Mouse (Mus musculus): ENCODE measurements around the gene Samd3. TPM values are rescaled to one million over a fixed set of nuclear protein-coding genes. Genes with fewer than 3 reads are reported as not detected.

Samd3 gene
- polyA plus RNA-seq, 1 experiment from 2014 or later, result 5.3 TPM

GRCm38 (mm10) chr10:26244466-26244865, 15.0 kb downstream of the Samd3 start:
- Histone ChIP-seq H3K4me3 (no peak overlapping the region), H3K27ac (replicated peaks) (no peak overlapping the region), H3K27me3 (no peaks in the 10 kb centered on the region), H3K9ac (replicated peaks) (no peak overlapping the region), H3K9me3 (no peaks in the 10 kb centered on the region), H3K36me3 (no peaks in the 10 kb centered on the region), H3K4me2 (replicated peaks) (no peak overlapping the region), H3K4me1 (no peaks in the 10 kb centered on the region)
- WGBS, result 94% methylated on average over 6 of the region's 6 CpGs
- no peak for ATAC-seq (replicated peaks)

- Histone ChIP-seq H3K27me3 (no peaks in the 10 kb centered on the region), H3K36me3 (no peaks in the 10 kb centered on the region), H3K4me1 (no peaks in the 10 kb centered on the region), H3K9ac (replicated peaks) (no peak overlapping the region), H3K27ac (replicated peaks) (no peak overlapping the region), H3K4me3 (no peak overlapping the region), H3K9me3 (no peaks in the 10 kb centered on the region), H3K4me2 (replicated peaks) (no peak overlapping the region)
- ATAC-seq (replicated peaks), result no peak
- 87% methylated on average over 7 of the region's 7 CpGs for WGBS
Observed at GRCm38 (mm10) chr10:26249426-26250165, 20.1 kb downstream of the Samd3 start.

GRCm38 (mm10) chr10:26259908-26260307, 30.4 kb downstream of the Samd3 start:
- no peaks in the 10 kb centered on the region for H3K4me1 ChIP-seq
- no peaks in the 10 kb centered on the region for H3K27me3 ChIP-seq
- no peak overlapping the region for H3K4me3 ChIP-seq
- no peak overlapping the region for H3K27ac ChIP-seq (replicated peaks)
- 66% methylated on average over 4 of the region's 4 CpGs for WGBS
- H3K9me3 ChIP-seq, result no peaks in the 10 kb centered on the region
- no peak overlapping the region for H3K9ac ChIP-seq (replicated peaks)
- no peaks in the 10 kb centered on the region for H3K36me3 ChIP-seq
- H3K4me2 ChIP-seq (replicated peaks), result no peak overlapping the region
- ATAC-seq (replicated peaks), result no peak

- H3K27me3 ChIP-seq, result no peaks in the 10 kb centered on the region
- ATAC-seq (replicated peaks), result no peak
Observed at GRCm38 (mm10) chr10:26263744-26264459, 34.4 kb downstream of the Samd3 start.

GRCm38 (mm10) chr10:26275414-26275813, 45.9 kb downstream of the Samd3 start:
- WGBS, result 93% methylated on average over 6 of the region's 6 CpGs
- Histone ChIP-seq H3K4me2 (replicated peaks) (no peak overlapping the region), H3K9ac (replicated peaks) (no peak overlapping the region), H3K27ac (replicated peaks) (no peak overlapping the region), H3K27me3 (no peaks in the 10 kb centered on the region), H3K4me3 (no peak overlapping the region), H3K36me3 (peaks cover 36% of the 10 kb centered on the region), H3K9me3 (no peaks in the 10 kb centered on the region), H3K4me1 (no peaks in the 10 kb centered on the region)
- ATAC-seq (replicated peaks), result no peak

More at GRCm38 (mm10) chr10:26263744-26264459, 34.4 kb downstream of the Samd3 start:
- Histone ChIP-seq H3K4me3 (no peak overlapping the region), H3K9ac (replicated peaks) (no peak overlapping the region), H3K4me1 (no peaks in the 10 kb centered on the region), H3K4me2 (replicated peaks) (no peak overlapping the region), H3K9me3 (no peaks in the 10 kb centered on the region), H3K36me3 (no peaks in the 10 kb centered on the region), H3K27ac (replicated peaks) (no peak overlapping the region)
- 82% methylated on average over 3 of the region's 3 CpGs for WGBS

GRCm38 (mm10) chr10:26280009-26280408, 50.5 kb downstream of the Samd3 start:
- WGBS, result 57% methylated on average over 8 of the region's 8 CpGs

GRCm38 (mm10) chr10:26287136-26287535, 57.6 kb downstream of the Samd3 start:
- Histone ChIP-seq H3K9me3 (no peaks in the 10 kb centered on the region), H3K27me3 (no peaks in the 10 kb centered on the region), H3K4me2 (replicated peaks) (no peak overlapping the region), H3K36me3 (peaks cover 10% of the 10 kb centered on the region), H3K9ac (replicated peaks) (no peak overlapping the region), H3K27ac (replicated peaks) (no peak overlapping the region), H3K4me1 (peaks cover 3% of the 10 kb centered on the region; the same call in 1 of the 2 replicates), H3K4me3 (no peak overlapping the region)
- ATAC-seq (replicated peaks), result no peak
- 88% methylated on average over 7 of the region's 7 CpGs for WGBS

More at GRCm38 (mm10) chr10:26280009-26280408, 50.5 kb downstream of the Samd3 start:
- H3K36me3 ChIP-seq, result peaks cover 38% of the 10 kb centered on the region
- H3K9ac ChIP-seq (replicated peaks), result no peak overlapping the region
- H3K9me3 ChIP-seq, result no peaks in the 10 kb centered on the region
- no peak overlapping the region for H3K4me3 ChIP-seq
- H3K4me2 ChIP-seq (replicated peaks), result no peak overlapping the region
- H3K27ac ChIP-seq (replicated peaks), result 0 out of 2 replicates have a peak overlapping the region, but pooled peaks have one; percentile 15
- ATAC-seq (replicated peaks), result 0 out of 2 replicates have a peak, but pooled peaks have one; percentile 29
- no peaks in the 10 kb centered on the region for H3K4me1 ChIP-seq
- H3K27me3 ChIP-seq, result no peaks in the 10 kb centered on the region

GRCm38 (mm10) chr10:26297200-26297599, 67.7 kb downstream of the Samd3 start:
- peaks cover 13% of the 10 kb centered on the region for H3K36me3 ChIP-seq
- peak; percentile 72; the same call in 1 of the 2 replicates for ATAC-seq (replicated peaks)
- no peaks in the 10 kb centered on the region for H3K27me3 ChIP-seq
- no peak overlapping the region for H3K9ac ChIP-seq (replicated peaks)
- no peaks in the 10 kb centered on the region for H3K9me3 ChIP-seq
- no peak overlapping the region for H3K4me2 ChIP-seq (replicated peaks)
- H3K27ac ChIP-seq (replicated peaks), result no peak overlapping the region
- H3K4me1 ChIP-seq, result no peaks in the 10 kb centered on the region
- WGBS, result 45% methylated on average over 3 of the region's 3 CpGs
- H3K4me3 ChIP-seq, result no peak overlapping the region

GRCm38 (mm10) chr10:26297626-26298025, 68.1 kb downstream of the Samd3 start:
- ATAC-seq (replicated peaks), result no peak

GRCm38 (mm10) chr10:26302336-26302735, 72.8 kb downstream of the Samd3 start:
- Histone ChIP-seq H3K27ac (replicated peaks) (no peak overlapping the region), H3K4me2 (replicated peaks) (no peak overlapping the region), H3K9ac (replicated peaks) (no peak overlapping the region), H3K4me3 (no peak overlapping the region), H3K9me3 (no peaks in the 10 kb centered on the region), H3K27me3 (no peaks in the 10 kb centered on the region), H3K4me1 (no peaks in the 10 kb centered on the region), H3K36me3 (peaks cover 12% of the 10 kb centered on the region)
- WGBS, result 96% methylated on average over 4 of the region's 4 CpGs
- no peak for ATAC-seq (replicated peaks)

More at GRCm38 (mm10) chr10:26297626-26298025, 68.1 kb downstream of the Samd3 start:
- WGBS, result 78% methylated on average over 7 of the region's 7 CpGs
- Histone ChIP-seq H3K4me1 (no peaks in the 10 kb centered on the region), H3K36me3 (peaks cover 12% of the 10 kb centered on the region), H3K4me3 (no peak overlapping the region), H3K27me3 (no peaks in the 10 kb centered on the region), H3K9ac (replicated peaks) (no peak overlapping the region), H3K9me3 (no peaks in the 10 kb centered on the region), H3K4me2 (replicated peaks) (no peak overlapping the region), H3K27ac (replicated peaks) (no peak overlapping the region)

GRCm38 (mm10) chr10:26303485-26303884, 74.0 kb downstream of the Samd3 start:
- Histone ChIP-seq H3K27me3 (no peaks in the 10 kb centered on the region), H3K9me3 (no peaks in the 10 kb centered on the region), H3K4me2 (replicated peaks) (no peak overlapping the region), H3K4me3 (no peak overlapping the region), H3K9ac (replicated peaks) (no peak overlapping the region), H3K36me3 (peaks cover 20% of the 10 kb centered on the region), H3K4me1 (no peaks in the 10 kb centered on the region), H3K27ac (replicated peaks) (no peak overlapping the region)
- no peak for ATAC-seq (replicated peaks)
- 87% methylated on average over 6 of the region's 6 CpGs for WGBS

GRCm38 (mm10) chr10:26314327-26314726, 84.8 kb downstream of the Samd3 start:
- 83% methylated on average over 15 of the region's 15 CpGs for WGBS
- ATAC-seq (replicated peaks), result no peak
- no peaks in the 10 kb centered on the region for H3K27me3 ChIP-seq
- no peak overlapping the region for H3K27ac ChIP-seq (replicated peaks)
- H3K4me3 ChIP-seq, result no peak overlapping the region
- peaks cover 28% of the 10 kb centered on the region for H3K36me3 ChIP-seq
- no peak overlapping the region for H3K9ac ChIP-seq (replicated peaks)
- no peaks in the 10 kb centered on the region for H3K9me3 ChIP-seq
- no peaks in the 10 kb centered on the region for H3K4me1 ChIP-seq
- H3K4me2 ChIP-seq (replicated peaks), result no peak overlapping the region
